Mouse (Mus musculus): ENCODE data around the gene Dnase2a. TPM values are rescaled to one million over a fixed set of nuclear protein-coding genes. Genes with fewer than 3 reads are reported as not detected.

Gene Dnase2a
- polyA plus RNA-seq, 1 experiment from 2014 or later: 12.8 TPM

- Histone ChIP-seq H3K27me3 (peaks cover 55% of the 10 kb centered on the region), H3K27ac (no peak overlapping the region)
These were observed 905 bp downstream of the Dnase2a start for GRCm38 (mm10) chr8:84909162-84909767.

GRCm38 (mm10) chr8:84909949-84910348 lies 1.6 kb downstream of the Dnase2a start:
- Histone ChIP-seq H3K27me3 (peaks cover 57% of the 10 kb centered on the region), H3K4me2 (0 out of 2 replicates have a peak overlapping the region, but pooled peaks have one; percentile 80), H3K4me1 (replicated peaks) (peaks cover 24% of the 10 kb centered on the region), H3K9ac (replicated peaks) (no peak overlapping the region), H3K9me3 (peaks cover 8% of the 10 kb centered on the region), H3K36me3 (peaks cover 4% of the 10 kb centered on the region; the same call in 1 of the 2 replicates), H3K4me3 (replicated peaks) (no peak overlapping the region), H3K27ac (no peak overlapping the region)
- ATAC-seq (ENCODE audit: insufficient number of reproducible peaks, insufficient read depth, low FRiP score, low TSS enrichment, low read depth): no peak
- WGBS: 58% methylated on average over 5 of the region's 5 CpGs

More at GRCm38 (mm10) chr8:84909162-84909767, 905 bp downstream of the Dnase2a start:
- peaks cover 4% of the 10 kb centered on the region for H3K9me3 ChIP-seq
- peak overlapping the region; percentile 58 for H3K4me3 ChIP-seq (replicated peaks)
- WGBS: 45% methylated on average over 20 of the region's 20 CpGs
- H3K36me3 ChIP-seq: peaks cover 4% of the 10 kb centered on the region; the same call in 1 of the 2 replicates
- peaks cover 24% of the 10 kb centered on the region for H3K4me1 ChIP-seq (replicated peaks)
- H3K4me2 ChIP-seq: peak overlapping the region; percentile 80
- ATAC-seq (ENCODE audit: insufficient number of reproducible peaks, insufficient read depth, low FRiP score, low TSS enrichment, low read depth): no peak
- peak overlapping the region; percentile 70; the same call in 1 of the 2 replicates for H3K9ac ChIP-seq (replicated peaks)

GRCm38 (mm10) chr8:84910551-84910950 lies 2.2 kb downstream of the Dnase2a start:
- Histone ChIP-seq H3K9ac (replicated peaks) (no peak overlapping the region), H3K27me3 (peaks cover 62% of the 10 kb centered on the region), H3K27ac (no peak overlapping the region), H3K9me3 (peaks cover 8% of the 10 kb centered on the region), H3K4me1 (replicated peaks) (peaks cover 24% of the 10 kb centered on the region), H3K4me2 (no peak overlapping the region), H3K36me3 (peaks cover 4% of the 10 kb centered on the region; the same call in 1 of the 2 replicates), H3K4me3 (replicated peaks) (no peak overlapping the region)
- no peak for ATAC-seq (ENCODE audit: insufficient number of reproducible peaks, insufficient read depth, low FRiP score, low TSS enrichment, low read depth)
- 89% methylated on average over 6 of the region's 6 CpGs for WGBS

GRCm38 (mm10) chr8:84911854-84912253 lies 3.5 kb downstream of the Dnase2a start:
- 80% methylated on average over 9 of the region's 9 CpGs for WGBS
- Histone ChIP-seq H3K4me3 (replicated peaks) (peak overlapping the region; percentile 47; the same call in 1 of the 2 replicates), H3K27me3 (peaks cover 75% of the 10 kb centered on the region), H3K4me1 (replicated peaks) (peaks cover 24% of the 10 kb centered on the region), H3K36me3 (peaks cover 4% of the 10 kb centered on the region; the same call in 1 of the 2 replicates), H3K27ac (no peak overlapping the region), H3K4me2 (0 out of 2 replicates have a peak overlapping the region, but pooled peaks have one; percentile 91), H3K9ac (replicated peaks) (no peak overlapping the region), H3K9me3 (peaks cover 8% of the 10 kb centered on the region)
- no peak for ATAC-seq (ENCODE audit: insufficient number of reproducible peaks, insufficient read depth, low FRiP score, low TSS enrichment, low read depth)

- peaks cover 8% of the 10 kb centered on the region for H3K9me3 ChIP-seq
- H3K4me2 ChIP-seq: peak overlapping the region; percentile 91
- ATAC-seq (ENCODE audit: insufficient number of reproducible peaks, insufficient read depth, low FRiP score, low TSS enrichment, low read depth): no peak
- H3K4me3 ChIP-seq (replicated peaks): peak overlapping the region; percentile 47
- no peak overlapping the region for H3K27ac ChIP-seq
- H3K9ac ChIP-seq (replicated peaks): peak overlapping the region; percentile 42; the same call in 1 of the 2 replicates
- H3K4me1 ChIP-seq (replicated peaks): peaks cover 24% of the 10 kb centered on the region
- peaks cover 4% of the 10 kb centered on the region; the same call in 1 of the 2 replicates for H3K36me3 ChIP-seq
- 20% methylated on average over 27 of the region's 27 CpGs for WGBS
- H3K27me3 ChIP-seq: peaks cover 80% of the 10 kb centered on the region
These were observed 4.0 kb downstream of the Dnase2a start for GRCm38 (mm10) chr8:84912391-84912790.

GRCm38 (mm10) chr8:84912895-84913501 lies 4.6 kb downstream of the Dnase2a start:
- Histone ChIP-seq H3K4me3 (replicated peaks) (peak overlapping the region; percentile 47), H3K9ac (replicated peaks) (peak overlapping the region; percentile 42; the same call in 1 of the 2 replicates), H3K36me3 (peaks cover 4% of the 10 kb centered on the region; the same call in 1 of the 2 replicates), H3K27me3 (peaks cover 86% of the 10 kb centered on the region), H3K4me2 (peak overlapping the region; percentile 91), H3K4me1 (replicated peaks) (peaks cover 24% of the 10 kb centered on the region), H3K27ac (no peak overlapping the region), H3K9me3 (peaks cover 8% of the 10 kb centered on the region)
- 1% methylated on average over 55 of the region's 55 CpGs for WGBS
- ATAC-seq (ENCODE audit: insufficient number of reproducible peaks, insufficient read depth, low FRiP score, low TSS enrichment, low read depth): peak; percentile 21; the same call in 1 of the 2 replicates

GRCm38 (mm10) chr8:84913502-84913900 lies 5.1 kb downstream of the Dnase2a start:
- WGBS: 19% methylated on average over 9 of the region's 9 CpGs
- peaks cover 92% of the 10 kb centered on the region for H3K27me3 ChIP-seq

GRCm38 (mm10) chr8:84913960-84914359 lies 5.6 kb downstream of the Dnase2a start:
- Histone ChIP-seq H3K9ac (replicated peaks) (no peak overlapping the region), H3K4me2 (peak overlapping the region; percentile 91), H3K36me3 (peaks cover 4% of the 10 kb centered on the region; the same call in 1 of the 2 replicates), H3K27ac (no peak overlapping the region), H3K27me3 (peaks cover 95% of the 10 kb centered on the region), H3K4me1 (replicated peaks) (peaks cover 22% of the 10 kb centered on the region), H3K4me3 (replicated peaks) (peak overlapping the region; percentile 47), H3K9me3 (peaks cover 8% of the 10 kb centered on the region)
- no peak for ATAC-seq (ENCODE audit: insufficient number of reproducible peaks, insufficient read depth, low FRiP score, low TSS enrichment, low read depth)
- WGBS: 41% methylated on average over 4 of the region's 4 CpGs

More at GRCm38 (mm10) chr8:84913502-84913900, 5.1 kb downstream of the Dnase2a start:
- H3K4me3 ChIP-seq (replicated peaks): peak overlapping the region; percentile 47
- no peak for ATAC-seq (ENCODE audit: insufficient number of reproducible peaks, insufficient read depth, low FRiP score, low TSS enrichment, low read depth)
- H3K9ac ChIP-seq (replicated peaks): peak overlapping the region; percentile 42; the same call in 1 of the 2 replicates
- peaks cover 24% of the 10 kb centered on the region for H3K4me1 ChIP-seq (replicated peaks)
- H3K27ac ChIP-seq: no peak overlapping the region
- peak overlapping the region; percentile 91 for H3K4me2 ChIP-seq
- peaks cover 4% of the 10 kb centered on the region; the same call in 1 of the 2 replicates for H3K36me3 ChIP-seq
- H3K9me3 ChIP-seq: peaks cover 8% of the 10 kb centered on the region

GRCm38 (mm10) chr8:84915269-84915668 lies 6.9 kb downstream of the Dnase2a start:
- H3K9me3 ChIP-seq: peaks cover 8% of the 10 kb centered on the region
- no peak overlapping the region for H3K4me3 ChIP-seq (replicated peaks)
- H3K4me1 ChIP-seq (replicated peaks): peaks cover 11% of the 10 kb centered on the region
- H3K9ac ChIP-seq (replicated peaks): no peak overlapping the region
- no peak overlapping the region for H3K4me2 ChIP-seq
- peaks cover 4% of the 10 kb centered on the region; the same call in 1 of the 2 replicates for H3K36me3 ChIP-seq
- H3K27ac ChIP-seq: no peak overlapping the region
- no peak for ATAC-seq (ENCODE audit: insufficient number of reproducible peaks, insufficient read depth, low FRiP score, low TSS enrichment, low read depth)
- H3K27me3 ChIP-seq: peaks cover 95% of the 10 kb centered on the region
- WGBS: 84% methylated on average over 8 of the region's 8 CpGs

- H3K4me1 ChIP-seq (replicated peaks): peaks cover 4% of the 10 kb centered on the region
- H3K27me3 ChIP-seq: peaks cover 83% of the 10 kb centered on the region
- H3K9ac ChIP-seq (replicated peaks): no peak overlapping the region
- 28% methylated on average over 20 of the region's 20 CpGs for WGBS
- H3K27ac ChIP-seq: no peak overlapping the region
- ATAC-seq (ENCODE audit: insufficient number of reproducible peaks, insufficient read depth, low FRiP score, low TSS enrichment, low read depth): no peak
- peaks cover 8% of the 10 kb centered on the region for H3K9me3 ChIP-seq
- H3K4me2 ChIP-seq: 0 out of 2 replicates have a peak overlapping the region, but pooled peaks have one; percentile 8
- H3K4me3 ChIP-seq (replicated peaks): no peak overlapping the region
- no peaks in the 10 kb centered on the region for H3K36me3 ChIP-seq
These were observed 9.4 kb downstream of the Dnase2a start for GRCm38 (mm10) chr8:84917781-84918180.

- no peak overlapping the region for H3K27ac ChIP-seq
- no peak overlapping the region for H3K9ac ChIP-seq (replicated peaks)
- 89% methylated on average over 15 of the region's 15 CpGs for WGBS
- no peaks in the 10 kb centered on the region; the same call in 1 of the 2 replicates for H3K4me1 ChIP-seq (replicated peaks)
- no peak for ATAC-seq (ENCODE audit: insufficient number of reproducible peaks, insufficient read depth, low FRiP score, low TSS enrichment, low read depth)
- H3K9me3 ChIP-seq: peaks cover 8% of the 10 kb centered on the region
- H3K4me3 ChIP-seq (replicated peaks): no peak overlapping the region
- no peak overlapping the region for H3K4me2 ChIP-seq
- H3K27me3 ChIP-seq: peaks cover 77% of the 10 kb centered on the region
- H3K36me3 ChIP-seq: no peaks in the 10 kb centered on the region
These were observed 10.3 kb downstream of the Dnase2a start for GRCm38 (mm10) chr8:84918646-84919045.
